Mouse (Mus musculus): ENCODE measurements around the gene Snrnp35.

The Snrnp35 gene

GRCm38 (mm10) chr5:124538813-124539792, 56.2 kb downstream of the Snrnp35 start:
- peak; percentile 38 to 71 for DNase-seq (ENCODE audit: low spot score in 2 of 2)

DNA sequence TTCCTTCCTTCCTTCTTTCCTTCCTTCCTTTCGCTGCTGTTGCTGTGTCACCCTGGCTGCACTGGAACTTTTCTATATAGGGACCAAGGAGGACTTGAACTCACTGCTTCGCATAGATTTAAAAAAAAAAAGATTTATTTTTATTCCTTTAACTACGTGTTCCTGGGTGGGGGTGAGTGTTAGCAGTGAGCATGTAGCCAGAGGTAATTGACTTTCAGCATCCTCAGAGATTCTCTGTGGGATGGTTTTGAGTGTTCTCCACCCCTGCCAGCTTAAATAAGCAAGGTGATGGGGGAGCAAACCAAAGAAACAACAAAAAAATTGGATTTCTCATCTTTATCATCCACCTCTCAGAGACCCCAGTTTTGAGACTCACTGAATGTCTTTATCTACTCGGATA, 57.0 kb downstream of the Snrnp35 start:
- DNase-seq (ENCODE audit: low spot score in 2 of 2) = no peak

GRCm38 (mm10) chr5:124540383-124540786, 57.5 kb downstream of the Snrnp35 start, which contains the start of gene Tmed2:
TSS of gene Tmed2 (plus strand) at chr5:124540695.
- DNase-seq (ENCODE audit: low spot score in 2 of 2) = peak; percentile 84 to 94
